Mouse (Mus musculus) gonadal fat pad, adult 2 months (tissue): ENCODE measurements around the gene Fkbp5. TPM values are rescaled to one million over a fixed set of nuclear protein-coding genes. Genes with fewer than 3 reads are reported as not detected.
"Not testable (repeated sequence)": the region's sequence is repeated elsewhere in the genome, so short reads cannot be mapped to it uniquely, and the experiment has no call there.

ENCODE experiments used
- DNase-seq: peaks from one replicate; pipeline ENCODE4 v3.0.0-alpha.2; 2012; ENCODE audit warnings: low read depth
- polyA plus RNA-seq: library from polyadenylated mRNA; depleted of rRNA; stranded (reverse); fragments of >200 nt; gene quantifications from 2 replicates; pipeline ENCODE4 v1.2.3, GENCODE M21; 2012; rRNA removed

Fkbp5 gene
- polyA plus RNA-seq = 133 and 182 TPM in 2 replicates

GRCm38 (mm10) chr17:28517441-28517955 is at the start of gene Fkbp5:
Fkbp5 (minus strand) TSS chr17:28517527.
- DNase-seq = no peak

GRCm38 (mm10) chr17:28565181-28565580 is 47.9 kb upstream of the Fkbp5 start:
- no peak for DNase-seq

DNA sequence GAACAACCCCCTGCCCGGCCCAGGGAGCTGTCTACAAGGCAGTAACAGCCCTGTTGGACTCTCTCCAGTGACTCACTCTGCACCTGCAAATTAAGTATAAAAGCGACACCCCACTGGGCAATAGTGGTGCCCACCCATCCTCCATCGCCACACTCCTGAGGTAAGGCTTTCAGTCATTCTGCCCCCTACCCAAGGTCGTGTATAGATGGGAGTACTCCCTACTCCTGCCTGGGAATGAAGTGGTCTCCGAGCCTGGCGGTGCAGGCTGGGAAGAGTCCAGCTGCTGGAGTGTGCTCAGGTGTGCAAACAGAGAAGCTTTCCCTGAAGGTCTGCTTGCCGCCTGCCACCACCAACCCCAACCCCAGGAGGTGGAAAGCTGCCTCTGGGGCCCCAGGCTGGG is 44.3 kb upstream of the Fkbp5 start:
- DNase-seq = no peak

DNA sequence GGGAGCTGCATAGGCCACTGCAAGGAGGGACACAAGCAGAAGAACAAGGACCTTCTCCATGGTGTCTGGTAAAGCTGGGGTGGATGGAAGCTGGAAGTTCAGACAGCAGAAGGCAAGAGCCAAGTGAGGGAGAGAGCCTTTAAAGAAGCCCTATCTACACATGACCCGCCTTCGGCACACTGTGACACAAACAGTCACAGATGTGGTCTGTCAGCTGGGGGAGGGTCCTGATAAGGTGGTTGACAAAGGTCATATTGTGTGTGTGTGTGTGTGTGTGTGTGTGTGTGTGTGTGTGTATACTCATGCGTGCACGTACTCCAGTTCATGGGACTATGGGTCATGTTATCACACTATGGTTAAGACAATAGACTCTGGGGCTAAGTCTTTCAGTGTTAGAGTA is 43.3 kb upstream of the Fkbp5 start, which contains the start of gene Clps:
Gene Clps, minus strand, starts transcription at position 169 of the 400 bp plus-strand sequence.
- DNase-seq = no peak

GRCm38 (mm10) chr17:28557772-28558171 is 40.4 kb upstream of the Fkbp5 start:
- no peak for DNase-seq

GRCm38 (mm10) chr17:28556635-28557396 is 39.5 kb upstream of the Fkbp5 start:
- DNase-seq = no peak

- DNase-seq = not testable (repeated sequence)
These were observed 36.7 kb upstream of the Fkbp5 start for GRCm38 (mm10) chr17:28554021-28554420.

GRCm38 (mm10) chr17:28553040-28553793 is 35.9 kb upstream of the Fkbp5 start:
- no peak for DNase-seq

- DNase-seq = no peak
These were observed 31.8 kb upstream of the Fkbp5 start, which contains the start of gene Clpsl2 for GRCm38 (mm10) chr17:28549111-28549510. Clpsl2 (plus strand) TSS chr17:28549411.

DNA sequence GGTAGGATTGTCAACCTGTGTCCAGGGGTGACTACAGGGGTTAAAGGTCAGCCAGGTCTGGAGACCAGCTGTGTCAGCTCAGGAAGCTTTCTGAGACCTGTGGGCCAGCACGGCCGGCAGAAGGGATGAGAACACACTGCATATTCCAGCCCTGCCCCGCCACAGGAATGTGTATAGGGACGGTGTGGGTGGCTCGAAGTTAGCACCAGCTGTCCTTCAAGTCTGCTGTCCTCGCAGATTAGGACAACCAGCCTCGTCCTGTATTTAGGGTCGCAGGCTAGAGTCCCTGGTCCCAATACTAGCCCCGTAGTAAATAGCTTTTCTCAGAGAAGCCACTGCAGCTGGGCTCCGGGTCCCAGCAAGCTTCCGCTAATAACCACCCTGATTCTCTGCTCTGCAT is 31.2 kb upstream of the Fkbp5 start:
- no peak for DNase-seq

GRCm38 (mm10) chr17:28546925-28547324 is 29.6 kb upstream of the Fkbp5 start:
- no peak for DNase-seq

- no peak for DNase-seq
These were observed 20.6 kb upstream of the Fkbp5 start for GRCm38 (mm10) chr17:28537881-28538280.

GRCm38 (mm10) chr17:28533327-28533726 is 16.0 kb upstream of the Fkbp5 start:
- no peak for DNase-seq

DNA sequence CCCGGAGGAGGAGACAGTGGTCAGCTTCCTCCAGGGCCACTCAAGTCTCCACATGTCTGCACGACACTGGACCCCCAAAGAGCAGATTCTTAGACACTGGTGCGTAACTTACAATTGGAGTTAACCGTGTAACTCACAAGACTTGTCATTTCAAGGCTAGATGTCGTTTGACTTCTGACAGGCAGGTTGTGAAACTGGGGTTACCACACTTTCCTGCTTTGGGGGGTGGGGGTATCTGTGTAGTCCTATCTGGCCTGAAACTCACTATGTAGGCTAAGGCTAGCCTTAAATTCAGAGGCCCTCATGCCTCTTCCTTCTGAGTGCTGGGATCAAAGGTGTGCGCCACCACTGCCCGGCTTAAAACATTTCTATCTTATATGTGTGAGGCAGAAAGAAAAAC is 15.2 kb upstream of the Fkbp5 start:
- no peak for DNase-seq

DNA sequence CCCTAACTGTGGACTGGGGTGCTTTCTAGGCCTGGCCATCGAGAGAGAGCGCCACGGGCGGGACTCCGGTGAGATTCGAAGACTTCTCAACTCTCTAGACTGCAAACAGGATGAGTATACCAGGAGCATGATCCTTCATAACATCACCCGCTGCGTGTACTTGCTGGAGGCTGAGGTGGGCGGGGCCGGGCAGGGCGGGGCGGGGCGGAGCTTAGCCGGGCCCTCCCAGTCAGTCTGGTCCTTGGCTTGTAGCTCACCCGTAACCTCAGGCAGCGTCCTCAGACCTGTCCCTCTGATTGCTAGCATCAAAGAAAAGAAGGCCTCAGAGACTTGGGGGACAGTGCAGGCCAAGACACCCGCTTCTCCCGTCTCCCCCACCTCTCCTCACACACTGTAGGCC is 14.6 kb upstream of the Fkbp5 start:
- DNase-seq = no peak

- DNase-seq = no peak
These were observed 13.2 kb upstream of the Fkbp5 start, which contains the start of gene Armc12 for GRCm38 (mm10) chr17:28530506-28530905. Armc12 (plus strand) TSS chr17:28530806.

- no peak for DNase-seq
These were observed 11.8 kb upstream of the Fkbp5 start for GRCm38 (mm10) chr17:28529116-28529515.

DNA sequence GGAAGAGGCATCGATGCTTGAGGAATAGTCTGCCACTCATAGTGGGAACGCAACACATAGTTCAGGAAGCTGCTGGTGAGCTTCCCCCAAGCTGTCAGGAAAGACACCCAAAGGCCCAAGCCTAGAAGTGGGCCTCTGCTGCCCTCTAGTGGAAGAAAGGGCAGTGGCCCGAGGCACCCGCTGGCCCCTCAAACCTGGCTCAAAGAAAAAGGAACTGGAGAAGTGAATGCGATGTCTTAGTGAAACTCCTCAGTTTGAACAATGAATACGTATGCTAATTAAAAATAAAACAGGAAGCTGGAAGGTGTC is 10.7 kb upstream of the Fkbp5 start:
- no peak for DNase-seq

DNA sequence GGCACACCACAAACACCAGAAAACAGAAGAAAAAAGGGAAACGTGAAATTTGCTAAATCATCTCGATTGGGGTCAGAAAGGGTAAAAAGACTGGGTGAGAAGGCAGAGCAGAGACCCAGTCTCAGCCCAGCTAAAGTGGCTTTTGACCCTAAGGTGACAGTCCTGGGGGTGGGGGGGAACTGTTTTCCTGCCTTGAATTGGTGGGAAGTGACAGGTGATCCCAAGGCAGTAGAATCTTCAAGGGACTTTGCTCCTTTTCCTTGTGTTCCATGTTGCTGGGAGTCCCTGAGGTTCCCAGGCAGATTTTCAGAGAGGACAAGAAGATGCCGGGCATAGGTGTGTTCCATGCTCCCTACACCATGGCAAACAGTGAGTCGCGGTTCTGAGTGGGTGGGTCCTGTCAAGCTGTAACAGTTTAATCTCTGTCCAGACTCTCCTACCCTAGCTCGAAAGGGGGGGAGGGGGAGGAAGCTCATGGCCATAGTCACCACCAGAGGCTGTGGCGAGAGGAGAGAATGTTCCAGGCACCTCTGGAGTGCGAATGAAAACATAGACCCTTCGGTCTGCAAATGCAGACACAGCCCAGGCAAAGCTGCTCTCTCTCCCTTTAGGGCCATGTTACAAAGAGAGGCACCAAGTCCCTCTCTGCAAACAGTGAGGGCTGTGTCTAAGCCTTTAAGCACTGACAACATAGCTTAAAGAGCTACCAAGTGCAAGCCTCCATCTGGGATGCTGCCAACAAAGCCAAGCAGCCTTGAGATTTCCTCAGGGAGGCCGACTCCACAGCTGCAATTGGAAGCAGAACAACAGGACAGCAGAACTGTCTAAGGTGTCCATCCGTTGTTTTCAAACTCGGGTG is 10.1 kb upstream of the Fkbp5 start:
- DNase-seq = no peak

- no peak for DNase-seq
These were observed 7.6 kb upstream of the Fkbp5 start for GRCm38 (mm10) chr17:28524831-28525430.

- no peak for DNase-seq
These were observed 6.8 kb upstream of the Fkbp5 start for GRCm38 (mm10) chr17:28524009-28524695.
